Mouse (Mus musculus) hindbrain, embryonic 16.5 days (tissue): ENCODE data around the gene Schip1. TPM values are rescaled to one million over a fixed set of nuclear protein-coding genes. Genes with fewer than 3 reads are reported as not detected.

ENCODE experiments used
- ATAC-seq: fragments of 200-750 bp; cut with Nextera tagmentation; 2 replicates; pipeline ENCODE4 v1.8.0; 2017; ENCODE audit warnings: moderate TSS enrichment, moderate library complexity
- H3K27ac ChIP-seq: fragments of 300-500 bp; sonication (generic); 2 replicates; pipeline ENCODE4 v1.5.1; 2014; ENCODE audit warnings: low read depth, mild to moderate bottlenecking, control low read depth, low read length, moderate library complexity
- H3K27me3 ChIP-seq: fragments of 300-500 bp; sonication (generic); replicated peaks from 2 replicates; pipeline ENCODE4 v1.6.1; 2014; ENCODE audit warnings: low read length; ENCODE audit not compliant: control insufficient read depth, insufficient read depth
- H3K36me3 ChIP-seq: fragments of 300-500 bp; sonication (generic); 2 replicates; pipeline ENCODE4 v1.6.1; 2014; ENCODE audit warnings: mild to moderate bottlenecking, low read length, moderate library complexity, mixed read lengths; ENCODE audit not compliant: control insufficient read depth, insufficient read depth
- H3K4me1 ChIP-seq: fragments of 300-500 bp; sonication (generic); 2 replicates; pipeline ENCODE4 v1.6.1; 2014; ENCODE audit warnings: low read depth, low read length; ENCODE audit not compliant: control insufficient read depth, insufficient read depth
- H3K4me2 ChIP-seq: fragments of 300-500 bp; sonication (generic); 2 replicates; pipeline ENCODE4 v1.6.1; 2014; ENCODE audit warnings: mild to moderate bottlenecking, low read length, control low read depth, moderate library complexity
- H3K4me3 ChIP-seq: fragments of 300-500 bp; sonication (generic); 2 replicates; pipeline ENCODE4 v1.5.1; 2014; ENCODE audit warnings: mild to moderate bottlenecking, low read length, control low read depth, moderate library complexity
- H3K9ac ChIP-seq: fragments of 300-500 bp; sonication (generic); 2 replicates; pipeline ENCODE4 v1.6.1; 2014; ENCODE audit warnings: low read depth, mild to moderate bottlenecking, control low read depth, low read length, moderate library complexity
- H3K9me3 ChIP-seq: fragments of 300-500 bp; sonication (generic); 2 replicates; pipeline ENCODE4 v1.6.1; 2014; ENCODE audit warnings: mild to moderate bottlenecking, low read length, moderate library complexity; ENCODE audit not compliant: control insufficient read depth
- WGBS: fragments of 180-500 bp; shearing (Covaris S2); extraction: QIAGEN DNeasy Blood & Tissue Kit; methylation state at CpG from one replicate; pipeline ENCODE4 v1.1.7; 2014; 5-methylcytosine and 5-hydroxymethylcytosine counted together
- polyA plus RNA-seq: library from polyadenylated mRNA; unstranded; fragments of >200 nt; fragmentation: Nextera tagmentation; extraction: Ambion mirVana; gene quantifications from 2 replicates; pipeline ENCODE4 v1.2.1, GENCODE M21; 2015

Schip1 gene
- polyA plus RNA-seq, 1 experiment from 2014 or later: 157 TPM

- ATAC-seq: no peak
- H3K4me1 ChIP-seq: peaks cover 10% of the 10 kb centered on the region
- no peak overlapping the region for H3K4me2 ChIP-seq
- H3K27me3 ChIP-seq: no peaks in the 10 kb centered on the region
- H3K9ac ChIP-seq: no peak overlapping the region
- H3K27ac ChIP-seq: no peak overlapping the region
- no peak overlapping the region for H3K4me3 ChIP-seq
- no peaks in the 10 kb centered on the region for H3K36me3 ChIP-seq
- 49% methylated on average over 5 of the region's 5 CpGs for WGBS
- no peaks in the 10 kb centered on the region for H3K9me3 ChIP-seq
Observed at GRCm38 (mm10) chr3:68405724-68406123, 341.1 kb downstream of the Schip1 start.

- no peak for ATAC-seq
Observed at GRCm38 (mm10) chr3:68412262-68412661, 347.7 kb downstream of the Schip1 start.

GRCm38 (mm10) chr3:68419792-68420191 is 355.2 kb downstream of the Schip1 start:
- WGBS: 80% methylated on average over 4 of the region's 4 CpGs
- H3K4me1 ChIP-seq: no peaks in the 10 kb centered on the region
- H3K4me3 ChIP-seq: no peak overlapping the region
- H3K36me3 ChIP-seq: no peaks in the 10 kb centered on the region
- no peaks in the 10 kb centered on the region for H3K27me3 ChIP-seq
- ATAC-seq: no peak
- no peaks in the 10 kb centered on the region for H3K9me3 ChIP-seq
- no peak overlapping the region for H3K4me2 ChIP-seq
- H3K27ac ChIP-seq: no peak overlapping the region
- H3K9ac ChIP-seq: no peak overlapping the region

More at GRCm38 (mm10) chr3:68412262-68412661, 347.7 kb downstream of the Schip1 start:
- Histone ChIP-seq H3K36me3 (no peaks in the 10 kb centered on the region), H3K4me1 (0 out of 2 replicates have a peak, but pooled peaks cover 4% of the 10 kb centered on the region), H3K4me3 (no peak overlapping the region), H3K9me3 (no peaks in the 10 kb centered on the region), H3K4me2 (no peak overlapping the region), H3K27ac (no peak overlapping the region), H3K9ac (no peak overlapping the region), H3K27me3 (no peaks in the 10 kb centered on the region)
- WGBS: 86% methylated on average over 3 of the region's 3 CpGs

GRCm38 (mm10) chr3:68420927-68421326 is 356.3 kb downstream of the Schip1 start:
- Histone ChIP-seq H3K9me3 (no peaks in the 10 kb centered on the region), H3K4me2 (no peak overlapping the region), H3K4me1 (no peaks in the 10 kb centered on the region), H3K27ac (no peak overlapping the region), H3K9ac (no peak overlapping the region), H3K4me3 (no peak overlapping the region), H3K27me3 (no peaks in the 10 kb centered on the region), H3K36me3 (no peaks in the 10 kb centered on the region)
- ATAC-seq: no peak
- WGBS: 80% methylated on average over 2 of the region's 2 CpGs

- H3K27me3 ChIP-seq: no peaks in the 10 kb centered on the region
- no peaks in the 10 kb centered on the region for H3K36me3 ChIP-seq
- H3K27ac ChIP-seq: no peak overlapping the region
- WGBS: 79% methylated on average over 2 of the region's 2 CpGs
- H3K4me1 ChIP-seq: no peaks in the 10 kb centered on the region
- H3K9me3 ChIP-seq: no peaks in the 10 kb centered on the region
- H3K9ac ChIP-seq: no peak overlapping the region
- H3K4me3 ChIP-seq: no peak overlapping the region
- H3K4me2 ChIP-seq: no peak overlapping the region
- no peak for ATAC-seq
Observed at GRCm38 (mm10) chr3:68421849-68422248, 357.2 kb downstream of the Schip1 start.

GRCm38 (mm10) chr3:68428081-68428480 is 363.5 kb downstream of the Schip1 start:
- no peak overlapping the region for H3K9ac ChIP-seq
- H3K4me1 ChIP-seq: no peaks in the 10 kb centered on the region
- H3K36me3 ChIP-seq: no peaks in the 10 kb centered on the region
- H3K27ac ChIP-seq: no peak overlapping the region
- 87% methylated on average over 5 of the region's 5 CpGs for WGBS
- H3K4me3 ChIP-seq: no peak overlapping the region
- no peaks in the 10 kb centered on the region for H3K27me3 ChIP-seq
- no peak overlapping the region for H3K4me2 ChIP-seq
- H3K9me3 ChIP-seq: no peaks in the 10 kb centered on the region
- no peak for ATAC-seq

GRCm38 (mm10) chr3:68434435-68434834 is 369.8 kb downstream of the Schip1 start:
- H3K27me3 ChIP-seq: no peaks in the 10 kb centered on the region
- 48% methylated on average over 7 of the region's 7 CpGs for WGBS
- peak; percentile 48; the same call in 1 of the 2 replicates for ATAC-seq
- H3K27ac ChIP-seq: no peak overlapping the region
- H3K4me1 ChIP-seq: no peaks in the 10 kb centered on the region
- H3K9ac ChIP-seq: no peak overlapping the region
- no peaks in the 10 kb centered on the region for H3K36me3 ChIP-seq
- H3K4me2 ChIP-seq: no peak overlapping the region
- H3K4me3 ChIP-seq: no peak overlapping the region
- no peaks in the 10 kb centered on the region for H3K9me3 ChIP-seq

GRCm38 (mm10) chr3:68434897-68435296 is 370.3 kb downstream of the Schip1 start:
- Histone ChIP-seq H3K9ac (no peak overlapping the region), H3K36me3 (no peaks in the 10 kb centered on the region), H3K27ac (no peak overlapping the region), H3K4me2 (no peak overlapping the region), H3K9me3 (no peaks in the 10 kb centered on the region), H3K4me1 (no peaks in the 10 kb centered on the region), H3K4me3 (no peak overlapping the region), H3K27me3 (no peaks in the 10 kb centered on the region)
- 67% methylated on average over 2 of the region's 2 CpGs for WGBS
- ATAC-seq: no peak

GRCm38 (mm10) chr3:68448480-68448879 is 383.9 kb downstream of the Schip1 start:
- Histone ChIP-seq H3K27me3 (no peaks in the 10 kb centered on the region), H3K9ac (no peak overlapping the region), H3K9me3 (no peaks in the 10 kb centered on the region), H3K4me1 (no peaks in the 10 kb centered on the region), H3K27ac (no peak overlapping the region), H3K4me2 (no peak overlapping the region), H3K36me3 (no peaks in the 10 kb centered on the region), H3K4me3 (no peak overlapping the region)
- 85% methylated on average over 2 of the region's 2 CpGs for WGBS
- no peak for ATAC-seq

- Histone ChIP-seq H3K27me3 (no peaks in the 10 kb centered on the region), H3K4me1 (no peaks in the 10 kb centered on the region), H3K9me3 (no peaks in the 10 kb centered on the region), H3K4me2 (no peak overlapping the region), H3K9ac (no peak overlapping the region), H3K4me3 (no peak overlapping the region), H3K36me3 (no peaks in the 10 kb centered on the region), H3K27ac (no peak overlapping the region)
- 96% methylated on average over 1 of the region's 1 CpGs for WGBS
- no peak for ATAC-seq
Observed at GRCm38 (mm10) chr3:68451634-68452033, 387.0 kb downstream of the Schip1 start.
